Mouse (Mus musculus) cortical plate, adult 2 months (tissue): ENCODE measurements around the gene Wdr46. TPM values are rescaled to one million over a fixed set of nuclear protein-coding genes. Genes with fewer than 3 reads are reported as not detected.
"Not testable (repeated sequence)": the region's sequence is repeated elsewhere in the genome, so short reads cannot be mapped to it uniquely, and the experiment has no call there.

ENCODE experiments used
- H3K27ac ChIP-seq: fragments of 200-500 bp; 2 replicates; pipeline ENCODE4 v1.5.1; 2012; ENCODE audit warnings: low read length, control low read depth, inconsistent platforms; ENCODE audit not compliant: insufficient read depth
- H3K4me1 ChIP-seq: fragments of 200-500 bp; 2 replicates; pipeline ENCODE4 v1.6.1; 2011; ENCODE audit warnings: low read length; ENCODE audit not compliant: control insufficient read depth, insufficient read depth
- H3K4me3 ChIP-seq: fragments of 200-500 bp; 2 replicates; pipeline ENCODE4 v1.5.1; 2011; ENCODE audit warnings: mild to moderate bottlenecking, low read length, control low read depth; ENCODE audit not compliant: insufficient read depth
- CTCF ChIP-seq: fragments of 200-500 bp; IDR thresholded peaks from 2 replicates; pipeline ENCODE4 v1.5.1; 2011; ENCODE audit warnings: mild to moderate bottlenecking, control low read depth, low read length; ENCODE audit not compliant: insufficient read depth; ENCODE audit errors: extremely low read depth
- POLR2A ChIP-seq: fragments of 200-500 bp; IDR thresholded peaks from 2 replicates; pipeline ENCODE4 v1.6.1; 2011; ENCODE audit warnings: mild to moderate bottlenecking, low read length, control low read depth; ENCODE audit not compliant: insufficient read depth; ENCODE audit errors: extremely low read depth
- polyA plus RNA-seq: library from polyadenylated mRNA; depleted of rRNA; stranded (reverse); fragments of >200 nt; gene quantifications from 2 replicates; pipeline ENCODE4 v1.2.3, GENCODE M21; 2012

The Wdr46 gene
- polyA plus RNA-seq, 1 experiment, result 13.5 TPM

- TF ChIP-seq CTCF (no peak), POLR2A (peak; percentile 56; the same call in 1 of the 2 replicates)
- Histone ChIP-seq H3K4me3 (peak within 1 kb of the TSS; percentile 49), H3K27ac (peak within 1 kb of the TSS; percentile 79), H3K4me1 (no peaks in the 10 kb centered on the region; the same call in 1 of the 2 replicates)
These were observed 10.8 kb downstream of the Wdr46 start, which contains the start of gene B3galt4 for GRCm38 (mm10) chr17:33951021-33951946. Gene B3galt4, minus strand, starts transcription at chr17:33951488.

GRCm38 (mm10) chr17:33952015-33952414, 11.6 kb downstream of the Wdr46 start:
- H3K4me3 ChIP-seq, H3K27ac ChIP-seq, H3K4me1 ChIP-seq: not testable (repeated sequence)

GRCm38 (mm10) chr17:33952879-33953278, 12.4 kb downstream of the Wdr46 start:
- Histone ChIP-seq H3K4me3 (no peak overlapping the region), H3K4me1 (no peaks in the 10 kb centered on the region; the same call in none of the 2 replicates), H3K27ac (no peak overlapping the region)
- TF ChIP-seq POLR2A (no peak), CTCF (no peak)

- TF ChIP-seq CTCF (no peak), POLR2A (no peak)
These were observed 12.8 kb downstream of the Wdr46 start for GRCm38 (mm10) chr17:33953310-33953709.

GRCm38 (mm10) chr17:33953961-33954565, 13.6 kb downstream of the Wdr46 start:
- Histone ChIP-seq H3K27ac (no peak overlapping the region), H3K4me1 (no peaks in the 10 kb centered on the region; the same call in 1 of the 2 replicates), H3K4me3 (peak overlapping the region; percentile 80; the same call in 1 of the 2 replicates)
- TF ChIP-seq CTCF (no peak), POLR2A (no peak)

More at GRCm38 (mm10) chr17:33953310-33953709, 12.8 kb downstream of the Wdr46 start:
- Histone ChIP-seq H3K27ac (no peak overlapping the region), H3K4me1 (no peaks in the 10 kb centered on the region; the same call in none of the 2 replicates), H3K4me3 (no peak overlapping the region)

- 0 out of 2 replicates have a peak, but pooled peaks have one; percentile 24 for TF ChIP-seq POLR2A
- no peak for TF ChIP-seq CTCF
- Histone ChIP-seq H3K27ac (peak overlapping the region; percentile 17; the same call in 1 of the 2 replicates), H3K4me1 (no peaks in the 10 kb centered on the region; the same call in 1 of the 2 replicates), H3K4me3 (peak overlapping the region; percentile 80)
These were observed 14.4 kb downstream of the Wdr46 start for GRCm38 (mm10) chr17:33954646-33955554.

GRCm38 (mm10) chr17:33955555-33956214, 15.2 kb downstream of the Wdr46 start, which contains the start of the genes Vps52 and Rps18:
Gene Vps52, plus strand, starts transcription at chr17:33955812.
Gene Rps18, minus strand, starts transcription at chr17:33956001.
- H3K27ac ChIP-seq, result peak within 1 kb of the TSS; percentile 68
- TF ChIP-seq CTCF (no peak), POLR2A (peak; percentile 89)
- H3K4me3 ChIP-seq, result peak within 1 kb of the TSS; percentile 80
- H3K4me1 ChIP-seq, result no peaks in the 10 kb centered on the region; the same call in 1 of the 2 replicates

- no peak overlapping the region for H3K27ac ChIP-seq
- H3K4me1 ChIP-seq, result no peaks in the 10 kb centered on the region; the same call in 1 of the 2 replicates
- TF ChIP-seq CTCF, result no peak
- no peak for TF ChIP-seq POLR2A
- peak overlapping the region; percentile 80 for H3K4me3 ChIP-seq
These were observed 15.9 kb downstream of the Wdr46 start for GRCm38 (mm10) chr17:33956336-33956735.
